Mouse (Mus musculus) neural tube, embryonic 13.5 days (tissue): ENCODE results near the gene Vmn1r167. TPM values are rescaled to one million over a fixed set of nuclear protein-coding genes. Genes with fewer than 3 reads are reported as not detected.
"Not testable (repeated sequence)": the region's sequence is repeated elsewhere in the genome, so short reads cannot be mapped to it uniquely, and the experiment has no call there.

Source experiments
- ATAC-seq: fragments of 200-750 bp; cut with Nextera tagmentation; 2 replicates; pipeline ENCODE4 v1.8.0; 2017; ENCODE audit warnings: low read depth, mild to moderate bottlenecking, moderate TSS enrichment, moderate library complexity
- H3K27ac ChIP-seq: fragments of 300-500 bp; sonication (generic); replicated peaks from 2 replicates; pipeline ENCODE4 v1.5.1; 2015; ENCODE audit warnings: moderate library complexity, mild to moderate bottlenecking, inconsistent platforms
- H3K27me3 ChIP-seq: fragments of 300-500 bp; sonication (generic); 2 replicates; pipeline ENCODE4 v1.6.1; 2015; ENCODE audit warnings: mild to moderate bottlenecking, inconsistent platforms
- H3K36me3 ChIP-seq: fragments of 300-500 bp; sonication (generic); 2 replicates; pipeline ENCODE4 v1.6.1; 2015; ENCODE audit warnings: mild to moderate bottlenecking, inconsistent platforms
- H3K4me1 ChIP-seq: fragments of 300-500 bp; sonication (generic); replicated peaks from 2 replicates; pipeline ENCODE4 v1.6.1; 2015; ENCODE audit warnings: inconsistent platforms
- H3K4me2 ChIP-seq: fragments of 300-500 bp; sonication (generic); 2 replicates; pipeline ENCODE4 v1.6.1; 2015; ENCODE audit warnings: inconsistent platforms, mild to moderate bottlenecking, moderate library complexity
- H3K4me3 ChIP-seq: fragments of 300-500 bp; sonication (generic); 2 replicates; pipeline ENCODE4 v1.5.1; 2015; ENCODE audit warnings: mild to moderate bottlenecking, inconsistent platforms
- H3K9ac ChIP-seq: fragments of 300-500 bp; sonication (generic); 2 replicates; pipeline ENCODE4 v1.6.1; 2015; ENCODE audit warnings: moderate library complexity, mild to moderate bottlenecking, inconsistent platforms
- H3K9me3 ChIP-seq: fragments of 300-500 bp; sonication (generic); 2 replicates; pipeline ENCODE4 v1.6.1; 2016; ENCODE audit warnings: inconsistent platforms
- WGBS: fragments of 180-500 bp; shearing (Covaris S2); methylation state at CpG from one replicate; pipeline ENCODE4 v1.1.7; 2015; 5-methylcytosine and 5-hydroxymethylcytosine counted together
- polyA plus RNA-seq: library from polyadenylated mRNA; unstranded; fragments of >200 nt; fragmentation: Nextera tagmentation; extraction: Ambion mirVana; gene quantifications from 2 replicates; pipeline ENCODE4 v1.2.1, GENCODE M21; 2015

Gene Vmn1r167
- not detected in 2 replicates for polyA plus RNA-seq

DNA sequence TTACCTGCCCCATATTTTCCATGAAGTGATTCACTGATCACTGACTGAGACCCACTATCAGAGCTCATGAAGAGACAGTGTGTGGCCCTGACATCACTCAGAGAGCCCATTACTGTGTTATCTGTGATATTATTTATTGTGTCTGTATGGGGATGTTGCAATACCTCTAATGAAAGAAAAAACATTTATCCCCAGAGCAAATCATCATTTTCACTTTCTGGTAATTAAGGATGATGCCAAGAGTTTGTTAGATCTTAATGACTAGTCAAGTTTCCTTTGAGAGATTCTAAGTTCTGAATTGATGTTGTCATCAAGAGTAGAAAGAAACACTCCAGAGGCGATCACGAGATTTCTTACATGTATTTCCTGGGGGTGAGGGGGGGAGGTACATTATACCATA lies at the start of gene Vmn1r167:
TSS of gene Vmn1r167 (minus strand) at position 101 of the 400 bp plus-strand sequence.
- not testable (repeated sequence) for H3K9ac ChIP-seq, H3K4me2 ChIP-seq, H3K27me3 ChIP-seq, H3K4me1 ChIP-seq, H3K27ac ChIP-seq, H3K4me3 ChIP-seq, H3K36me3 ChIP-seq, ATAC-seq
- H3K9me3 ChIP-seq, result peaks cover 28% of the 10 kb centered on the region
- WGBS, result 87% methylated on average over 2 of the region's 2 CpGs

GRCm38 (mm10) chr7:23539432-23539831 lies 32.4 kb upstream of the Vmn1r167 start, which contains the start of gene Vmn1r168:
TSS of gene Vmn1r168 (plus strand) at chr7:23539732.
- not testable (repeated sequence) for H3K4me3 ChIP-seq, H3K4me1 ChIP-seq, H3K4me2 ChIP-seq, H3K27ac ChIP-seq, ATAC-seq, H3K9ac ChIP-seq, H3K36me3 ChIP-seq, H3K27me3 ChIP-seq
- WGBS, result no CpG with 5 or more reads among the region's 1 CpGs
- H3K9me3 ChIP-seq, result peaks cover 13% of the 10 kb centered on the region

- 71% methylated on average over 2 of the region's 2 CpGs for WGBS
Measured at GRCm38 (mm10) chr7:23472886-23473285, 34.1 kb downstream of the Vmn1r167 start.

DNA sequence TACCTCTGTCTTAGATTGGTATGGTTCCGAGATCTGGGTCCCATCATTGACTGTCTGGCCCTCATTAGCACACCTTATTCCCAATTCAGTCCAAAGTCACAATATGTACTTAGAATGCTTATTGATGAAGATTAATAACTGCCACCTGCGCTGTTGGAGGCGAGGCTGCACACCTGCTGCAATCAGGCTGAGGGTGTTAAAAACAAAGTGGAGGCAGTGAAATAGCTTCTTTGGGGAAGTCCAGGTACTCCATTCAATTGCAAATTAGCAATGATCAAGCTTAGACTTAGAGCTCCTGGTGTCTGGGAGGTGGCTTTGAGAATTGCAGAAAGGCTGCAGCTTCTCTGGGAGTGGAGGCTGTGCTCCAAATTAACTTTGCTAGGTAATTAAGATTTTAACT lies 36.2 kb downstream of the Vmn1r167 start:
- peaks cover 55% of the 10 kb centered on the region for H3K9me3 ChIP-seq
- not testable (repeated sequence) for H3K4me3 ChIP-seq, H3K4me1 ChIP-seq, H3K36me3 ChIP-seq, H3K27me3 ChIP-seq, H3K27ac ChIP-seq, ATAC-seq, H3K4me2 ChIP-seq, H3K9ac ChIP-seq
- 74% methylated on average over 3 of the region's 3 CpGs for WGBS

More at GRCm38 (mm10) chr7:23472886-23473285, 34.1 kb downstream of the Vmn1r167 start:
- not testable (repeated sequence) for H3K4me2 ChIP-seq, H3K9ac ChIP-seq, H3K27me3 ChIP-seq, H3K4me3 ChIP-seq, H3K4me1 ChIP-seq, H3K27ac ChIP-seq, H3K36me3 ChIP-seq, ATAC-seq
- peaks cover 40% of the 10 kb centered on the region for H3K9me3 ChIP-seq

DNA sequence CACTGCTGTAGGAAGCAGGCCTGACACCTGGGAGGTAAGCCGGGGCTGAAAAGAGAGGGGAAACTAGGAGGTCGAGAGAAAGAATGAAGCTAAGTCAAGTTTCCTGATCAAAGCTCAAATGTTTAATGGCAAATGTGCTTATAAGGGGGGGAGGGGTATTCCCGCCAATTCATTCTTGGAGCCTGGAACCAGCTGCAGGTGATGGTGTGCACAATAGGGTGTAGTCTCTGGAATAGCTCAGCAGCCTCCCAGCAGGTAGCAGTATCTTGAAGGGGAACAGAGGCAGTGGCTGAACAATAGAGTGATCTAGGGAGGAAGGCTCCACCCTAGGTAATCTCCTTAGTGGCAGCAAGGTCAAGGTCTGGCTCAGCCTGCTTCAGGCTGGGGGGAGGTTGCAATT lies 36.8 kb downstream of the Vmn1r167 start:
- ATAC-seq, result not testable (repeated sequence)

More for the DNA sequence above, 36.8 kb downstream of the Vmn1r167 start:
- H3K4me2 ChIP-seq, H3K27ac ChIP-seq, H3K4me1 ChIP-seq, H3K36me3 ChIP-seq, H3K4me3 ChIP-seq, H3K9ac ChIP-seq, H3K27me3 ChIP-seq: not testable (repeated sequence)
- peaks cover 57% of the 10 kb centered on the region for H3K9me3 ChIP-seq
- WGBS, result 81% methylated on average over 3 of the region's 3 CpGs

Other genes starting within 250 kb of the Vmn1r167 start
- not detected in 2 replicates for gene Gm6902, start 228.3 kb downstream of the Vmn1r167 start, polyA plus RNA-seq
- not detected in 2 replicates for gene Nlrp4e, start 206.0 kb downstream of the Vmn1r167 start, polyA plus RNA-seq
- gene Nlrp5, start 121.3 kb downstream of the Vmn1r167 start, polyA plus RNA-seq, result not detected in 2 replicates
- not detected in 2 replicates for gene Vmn1r168, start 32.5 kb upstream of the Vmn1r167 start, polyA plus RNA-seq
- not detected in 2 replicates for gene Vmn1r169, start 68.3 kb upstream of the Vmn1r167 start, polyA plus RNA-seq
- not detected in 2 replicates for gene Vmn1r170, start 99.0 kb upstream of the Vmn1r167 start, polyA plus RNA-seq
- gene Vmn1r171, start 123.5 kb upstream of the Vmn1r167 start, polyA plus RNA-seq, result not detected in 2 replicates
- gene Vmn1r172, start 151.1 kb upstream of the Vmn1r167 start, polyA plus RNA-seq, result not detected in 2 replicates
- not detected in 2 replicates for gene Vmn1r173, start 193.5 kb upstream of the Vmn1r167 start, polyA plus RNA-seq
- not detected in 2 replicates for gene Vmn1r174, start 245.1 kb upstream of the Vmn1r167 start, polyA plus RNA-seq